Mouse (Mus musculus): ENCODE measurements at regions not wholly inside any gene's neighbourhood (a gene's known extent, or its start where the extent isn't known, plus 50 kb on each side); places are given as distances from the start of the nearest gene placed in this dataset.

DNA sequence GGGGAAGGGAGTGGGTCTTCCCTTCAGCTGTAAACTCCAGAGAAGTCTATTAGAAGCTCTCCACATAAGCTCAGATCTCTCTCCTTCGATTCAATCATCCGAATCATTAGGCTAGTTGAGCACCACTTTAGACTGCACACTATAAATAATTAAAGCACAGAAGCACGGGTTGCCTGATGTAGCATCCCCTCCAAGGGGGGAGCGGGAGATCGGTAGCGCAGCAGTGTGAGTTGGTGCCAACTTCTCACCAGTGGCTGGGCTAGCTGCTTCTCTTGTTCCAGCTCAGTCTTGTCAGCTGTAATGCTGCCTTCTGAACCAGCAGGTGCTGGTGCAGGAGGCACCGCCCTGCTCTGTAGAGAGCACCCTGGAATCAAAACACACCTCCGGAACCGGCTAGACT, 78.6 kb downstream of the A830031A19Rik start:
- TF ChIP-seq POLR2A (IDR thresholded peaks at IDR 0.05; ENCODE audit: control insufficient read depth, low read depth, low read length) (no peak), CTCF (IDR thresholded peaks at IDR 0.05; ENCODE audit: control insufficient read depth, insufficient read depth, insufficient replicate concordance, low read depth, low read length) (no peak)
- no peaks in the 10 kb centered on the region for H3K27me3 ChIP-seq (ENCODE audit: control insufficient read depth, insufficient read depth, low read length)
- H3K36me3 ChIP-seq (ENCODE audit: control insufficient read depth, insufficient read depth, low read length): no peaks in the 10 kb centered on the region

GRCm38 (mm10) chr11:23994160-23994559, 80.7 kb downstream of the A830031A19Rik start:
- Histone ChIP-seq H3K4me1 (ENCODE audit: control insufficient read depth, insufficient read depth, low read length) (no peaks in the 10 kb centered on the region; the same call in 1 of the 2 replicates), H3K4me3 (ENCODE audit: control insufficient read depth, low read depth, low read length) (no peak overlapping the region), H3K36me3 (ENCODE audit: control insufficient read depth, insufficient read depth, low read length) (no peaks in the 10 kb centered on the region), H3K27me3 (ENCODE audit: control insufficient read depth, insufficient read depth, low read length) (no peaks in the 10 kb centered on the region), H3K27ac (ENCODE audit: control insufficient read depth, insufficient read depth, low read depth, low read length) (no peak overlapping the region)
- TF ChIP-seq POLR2A (IDR thresholded peaks at IDR 0.05; ENCODE audit: control insufficient read depth, low read depth, low read length): no peak
- TF ChIP-seq CTCF (IDR thresholded peaks at IDR 0.05; ENCODE audit: control insufficient read depth, insufficient read depth, insufficient replicate concordance, low read depth, low read length): no peak

More for the DNA sequence above, 78.6 kb downstream of the A830031A19Rik start:
- H3K4me3 ChIP-seq (ENCODE audit: control insufficient read depth, low read depth, low read length): no peak overlapping the region
- no peak overlapping the region for H3K27ac ChIP-seq (ENCODE audit: control insufficient read depth, insufficient read depth, low read depth, low read length)
- H3K4me1 ChIP-seq (ENCODE audit: control insufficient read depth, insufficient read depth, low read length): no peaks in the 10 kb centered on the region; the same call in 1 of the 2 replicates

- Histone ChIP-seq H3K27ac (ENCODE audit: control insufficient read depth, insufficient read depth, low read depth, low read length) (no peak overlapping the region), H3K4me1 (ENCODE audit: control insufficient read depth, insufficient read depth, low read length) (no peaks in the 10 kb centered on the region), H3K4me3 (ENCODE audit: control insufficient read depth, low read depth, low read length) (no peak overlapping the region), H3K27me3 (ENCODE audit: control insufficient read depth, insufficient read depth, low read length) (no peaks in the 10 kb centered on the region), H3K36me3 (ENCODE audit: control insufficient read depth, insufficient read depth, low read length) (no peaks in the 10 kb centered on the region)
- TF ChIP-seq CTCF (IDR thresholded peaks at IDR 0.05; ENCODE audit: control insufficient read depth, insufficient read depth, insufficient replicate concordance, low read depth, low read length): no peak
- no peak for TF ChIP-seq POLR2A (IDR thresholded peaks at IDR 0.05; ENCODE audit: control insufficient read depth, low read depth, low read length)
Measured at GRCm38 (mm10) chr11:23987532-23988450, 87.1 kb downstream of the A830031A19Rik start.

DNA sequence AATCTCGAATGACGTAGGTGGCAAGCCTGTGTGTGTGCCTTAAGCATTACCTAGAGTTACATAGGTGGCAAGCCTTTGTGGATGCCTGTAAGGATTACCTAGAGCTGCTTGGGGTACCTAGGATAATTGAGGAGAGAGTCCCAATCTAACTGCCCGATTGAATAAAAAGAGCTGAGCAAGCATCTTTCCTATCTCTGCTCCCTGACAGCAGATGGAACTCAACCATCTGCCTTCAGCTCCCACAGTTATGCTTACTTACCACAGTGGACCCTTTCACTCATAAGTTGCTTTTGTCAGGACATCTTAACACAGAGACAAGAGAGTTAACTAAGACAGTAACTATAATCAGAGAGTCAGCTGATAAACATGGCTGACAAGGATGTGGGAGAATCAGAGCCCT, 89.6 kb downstream of the A830031A19Rik start:
- no peak overlapping the region for H3K27ac ChIP-seq (ENCODE audit: control insufficient read depth, insufficient read depth, low read depth, low read length)
- H3K27me3 ChIP-seq (ENCODE audit: control insufficient read depth, insufficient read depth, low read length): no peaks in the 10 kb centered on the region
- H3K4me1 ChIP-seq (ENCODE audit: control insufficient read depth, insufficient read depth, low read length): no peaks in the 10 kb centered on the region
- no peaks in the 10 kb centered on the region for H3K36me3 ChIP-seq (ENCODE audit: control insufficient read depth, insufficient read depth, low read length)
- no peak overlapping the region for H3K4me3 ChIP-seq (ENCODE audit: control insufficient read depth, low read depth, low read length)
- TF ChIP-seq POLR2A (IDR thresholded peaks at IDR 0.05; ENCODE audit: control insufficient read depth, low read depth, low read length): no peak
- no peak for TF ChIP-seq CTCF (IDR thresholded peaks at IDR 0.05; ENCODE audit: control insufficient read depth, insufficient read depth, insufficient replicate concordance, low read depth, low read length)

GRCm38 (mm10) chr11:23979332-23979731, 84.3 kb upstream of the Papolg start:
- Histone ChIP-seq H3K27ac (ENCODE audit: control insufficient read depth, insufficient read depth, low read depth, low read length) (no peak overlapping the region), H3K4me1 (ENCODE audit: control insufficient read depth, insufficient read depth, low read length) (no peaks in the 10 kb centered on the region), H3K4me3 (ENCODE audit: control insufficient read depth, low read depth, low read length) (no peak overlapping the region), H3K27me3 (ENCODE audit: control insufficient read depth, insufficient read depth, low read length) (no peaks in the 10 kb centered on the region), H3K36me3 (ENCODE audit: control insufficient read depth, insufficient read depth, low read length) (no peaks in the 10 kb centered on the region)
- no peak for TF ChIP-seq POLR2A (IDR thresholded peaks at IDR 0.05; ENCODE audit: control insufficient read depth, low read depth, low read length)
- TF ChIP-seq CTCF (IDR thresholded peaks at IDR 0.05; ENCODE audit: control insufficient read depth, insufficient read depth, insufficient replicate concordance, low read depth, low read length): peak; percentile 88; the same call in 1 of the 2 replicates

- Histone ChIP-seq H3K4me1 (ENCODE audit: control insufficient read depth, insufficient read depth, low read length) (no peaks in the 10 kb centered on the region), H3K36me3 (ENCODE audit: control insufficient read depth, insufficient read depth, low read length) (no peaks in the 10 kb centered on the region), H3K4me3 (ENCODE audit: control insufficient read depth, low read depth, low read length) (no peak overlapping the region), H3K27me3 (ENCODE audit: control insufficient read depth, insufficient read depth, low read length) (no peaks in the 10 kb centered on the region), H3K27ac (ENCODE audit: control insufficient read depth, insufficient read depth, low read depth, low read length) (no peak overlapping the region)
- TF ChIP-seq POLR2A (IDR thresholded peaks at IDR 0.05; ENCODE audit: control insufficient read depth, low read depth, low read length) (no peak), CTCF (IDR thresholded peaks at IDR 0.05; ENCODE audit: control insufficient read depth, insufficient read depth, insufficient replicate concordance, low read depth, low read length) (no peak)
Measured at GRCm38 (mm10) chr11:23978300-23978699, 83.2 kb upstream of the Papolg start.

DNA sequence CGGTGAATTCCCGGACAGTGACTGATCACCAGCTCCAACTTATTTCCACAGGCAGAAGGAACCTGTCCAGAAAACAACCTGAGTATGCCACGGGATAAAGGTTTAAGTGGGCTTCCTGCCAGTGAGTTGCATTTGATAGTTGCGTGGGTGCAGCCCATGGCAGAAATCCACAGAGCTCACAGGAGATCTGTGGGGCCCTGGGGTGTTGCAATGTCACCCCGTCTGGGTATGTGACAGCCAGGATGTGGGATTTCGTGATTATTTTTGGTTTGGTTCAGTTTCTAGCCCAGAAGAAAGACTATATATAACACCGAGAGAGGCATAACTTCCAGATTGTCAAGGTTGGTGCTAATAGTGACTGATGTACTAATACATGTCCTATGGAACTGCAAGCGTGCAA, 82.0 kb upstream of the Papolg start:
- H3K4me1 ChIP-seq (ENCODE audit: control insufficient read depth, insufficient read depth, low read length): no peaks in the 10 kb centered on the region
- TF ChIP-seq CTCF (IDR thresholded peaks at IDR 0.05; ENCODE audit: control insufficient read depth, insufficient read depth, insufficient replicate concordance, low read depth, low read length): no peak
- H3K4me3 ChIP-seq (ENCODE audit: control insufficient read depth, low read depth, low read length): no peak overlapping the region
- no peak overlapping the region for H3K27ac ChIP-seq (ENCODE audit: control insufficient read depth, insufficient read depth, low read depth, low read length)
- no peaks in the 10 kb centered on the region for H3K27me3 ChIP-seq (ENCODE audit: control insufficient read depth, insufficient read depth, low read length)
- H3K36me3 ChIP-seq (ENCODE audit: control insufficient read depth, insufficient read depth, low read length): no peaks in the 10 kb centered on the region
